Mouse (Mus musculus) ES-Bruce4 (cell line): ENCODE measurements around the gene Rspo1.

Source experiments
- CTCF ChIP-seq: IDR thresholded peaks from one replicate; pipeline ENCODE4 v1.8.1; 2011; ENCODE audit warnings: low read depth, low read length
- EP300 ChIP-seq: IDR thresholded peaks from 2 replicates; pipeline ENCODE4 v1.6.1; 2011; ENCODE audit warnings: low read depth, low read length; ENCODE audit not compliant: insufficient read depth
- POLR2A ChIP-seq: IDR thresholded peaks from one replicate; pipeline ENCODE4 v1.8.1; 2011; ENCODE audit warnings: low read length; ENCODE audit not compliant: insufficient read depth

DNA sequence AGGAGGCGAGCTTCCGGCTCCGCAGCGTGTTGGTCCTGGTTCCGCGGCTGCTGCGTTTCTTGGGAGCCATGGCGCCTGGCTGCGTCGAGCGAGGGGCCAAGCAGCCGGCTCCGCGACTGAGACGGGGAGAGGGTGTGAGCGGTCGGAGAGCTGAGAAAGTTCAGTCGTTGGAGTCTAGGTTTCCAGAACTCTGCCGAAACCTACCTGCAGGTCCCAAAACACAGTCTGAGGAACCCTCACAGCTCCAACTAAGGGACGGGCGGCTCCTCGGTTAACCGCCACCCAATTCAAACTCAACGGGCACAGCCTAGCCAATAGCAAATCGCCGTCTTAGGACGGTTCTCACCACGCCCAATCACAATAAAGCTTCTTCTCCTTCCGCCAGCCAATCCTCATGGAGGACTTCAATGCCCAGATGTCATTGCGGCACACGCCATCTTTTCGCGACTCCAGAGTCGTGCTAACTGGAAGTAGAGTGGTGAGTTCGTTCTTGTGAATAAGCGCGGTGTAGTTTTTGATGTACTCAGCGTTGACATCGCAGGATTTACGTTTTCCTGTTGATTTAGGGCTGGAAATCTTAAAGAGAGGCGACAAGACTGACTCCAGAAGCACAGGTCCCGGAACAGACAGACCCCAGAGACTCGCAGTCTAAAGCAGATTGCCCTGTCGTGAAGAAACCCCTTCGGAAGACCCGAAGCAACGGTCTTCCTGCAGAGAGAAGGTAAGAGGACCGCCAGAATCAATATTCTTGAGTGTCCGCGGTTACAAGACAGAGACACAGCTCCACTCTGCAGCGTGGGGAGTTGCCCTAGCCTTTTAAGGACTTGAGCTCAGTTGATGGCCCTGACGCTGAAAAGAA, 49.4 kb upstream of the Rspo1 start, which contains the start of gene 9930104L06Rik:
- TF ChIP-seq POLR2A (peak; percentile 12), CTCF (no peak), EP300 (no peak)
